Mouse (Mus musculus) myocyte (in vitro differentiated cells): ENCODE measurements around the gene Phf21a.

ENCODE experiments used
- CEBPB ChIP-seq: IDR thresholded peaks from 2 replicates; pipeline ENCODE4 v1.6.1; 2011; ENCODE audit warnings: mild to moderate bottlenecking, moderate library complexity; ENCODE audit not compliant: poor library complexity, insufficient read depth, severe bottlenecking
- E2F4 ChIP-seq: IDR thresholded peaks from one replicate; pipeline ENCODE4 v1.6.1; 2011; ENCODE audit warnings: mild to moderate bottlenecking, control low read depth, moderate library complexity; ENCODE audit not compliant: insufficient read depth
- MAX ChIP-seq: IDR thresholded peaks from one replicate; pipeline ENCODE4 v1.6.1; 2011; ENCODE audit warnings: low read depth, mild to moderate bottlenecking, control low read depth
- MYOD1 ChIP-seq, 3 experiments: IDR thresholded peaks; one replicate each; pipeline ENCODE4 v1.6.1; 2011; ENCODE audit warnings: control low read depth in 2 of 3, low read depth in 2 of 3, mild to moderate bottlenecking in 2 of 3, moderate library complexity in 1 of 3; ENCODE audit not compliant: insufficient read length in 2 of 3, control insufficient read depth in 1 of 3
- MYOG ChIP-seq, 3 experiments: IDR thresholded peaks; one replicate each; pipeline ENCODE4 v1.6.1; 2011; ENCODE audit warnings: control low read depth in 2 of 3, low read depth in 2 of 3, mild to moderate bottlenecking in 2 of 3; ENCODE audit not compliant: insufficient read length in 2 of 3, control insufficient read depth in 1 of 3, insufficient read depth in 1 of 3
- POLR2A ChIP-seq: IDR thresholded peaks from one replicate; pipeline ENCODE4 v1.6.1; 2011; ENCODE audit warnings: low read depth, mild to moderate bottlenecking, control low read depth, moderate library complexity; ENCODE audit not compliant: insufficient read length
- POLR2AphosphoS2 ChIP-seq: IDR thresholded peaks from one replicate; pipeline ENCODE4 v1.6.1; 2011; ENCODE audit warnings: low read depth, control low read depth; ENCODE audit not compliant: insufficient read length
- SRF ChIP-seq: IDR thresholded peaks from one replicate; pipeline ENCODE4 v1.6.1; 2011; ENCODE audit warnings: low read depth; ENCODE audit not compliant: control insufficient read depth, insufficient read length
- TCF12 ChIP-seq: IDR thresholded peaks from one replicate; pipeline ENCODE4 v1.6.1; 2011; ENCODE audit warnings: mild to moderate bottlenecking, control low read depth; ENCODE audit not compliant: poor library complexity, insufficient read depth, severe bottlenecking
- TCF3 ChIP-seq: IDR thresholded peaks from one replicate; pipeline ENCODE4 v1.6.1; 2011; ENCODE audit warnings: low read depth, control low read depth; ENCODE audit not compliant: insufficient read length
- USF1 ChIP-seq: IDR thresholded peaks from one replicate; pipeline ENCODE4 v1.6.1; 2011; ENCODE audit warnings: low read depth, mild to moderate bottlenecking, control low read depth, moderate library complexity

DNA sequence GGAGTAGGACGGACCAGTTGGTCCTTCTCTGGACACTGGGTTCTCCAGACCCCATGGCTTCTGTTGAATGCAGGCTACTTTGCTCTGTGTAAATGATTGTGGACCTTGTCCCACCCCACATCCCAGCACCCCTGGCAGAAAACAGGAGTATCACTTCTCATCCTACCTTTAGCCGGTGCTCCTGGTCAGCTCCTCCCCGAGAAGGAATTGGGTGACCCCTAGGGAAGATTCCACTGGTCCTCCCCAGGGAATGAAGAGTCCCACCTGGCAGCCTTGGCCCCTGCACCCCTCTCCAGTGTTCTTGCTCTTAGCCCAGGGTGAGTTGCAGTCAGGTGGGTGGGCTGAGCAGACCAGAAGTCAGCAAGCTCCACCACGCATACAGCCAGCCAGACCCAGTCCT lies 271.2 kb downstream of the Phf21a start:
- TF ChIP-seq POLR2A (no peak), POLR2AphosphoS2 (no peak), MAX (no peak), CEBPB (no peak), TCF12 (no peak), MYOD1 (IDR thresholded peaks at IDR 0.05; ENCODE audit: control insufficient read depth in 1 of 3, insufficient read length in 2 of 3, low read depth in 2 of 3) (no peak), SRF (no peak), E2F4 (no peak), USF1 (no peak), MYOG (IDR thresholded peaks at IDR 0.05; ENCODE audit: control insufficient read depth in 1 of 3, insufficient read depth in 1 of 3, insufficient read length in 2 of 3, low read depth in 2 of 3) (no peak), TCF3 (no peak)
